Mouse (Mus musculus) kidney, postnatal 4 days (tissue): ENCODE data around the gene Imp3.
"Not testable (repeated sequence)": the region's sequence is repeated elsewhere in the genome, so short reads cannot be mapped to it uniquely, and the experiment has no call there.

Experiments
- DNase-seq, 2 experiments: peaks; one replicate each; pipeline ENCODE4 v3.0.0; 2021; ENCODE audit warnings: mixed read lengths in 2 of 2

The Imp3 gene

GRCm38 (mm10) chr9:56923841-56924650 lies 13.2 kb upstream of the Imp3 start:
- no peak for DNase-seq

- peak; percentile 86 to 90 for DNase-seq
These were observed 12.6 kb upstream of the Imp3 start for GRCm38 (mm10) chr9:56924651-56925027.

- DNase-seq = no peak
These were observed 11.8 kb upstream of the Imp3 start for GRCm38 (mm10) chr9:56925291-56926024.

- DNase-seq = no peak
These were observed 11.3 kb upstream of the Imp3 start for GRCm38 (mm10) chr9:56926025-56926360.

- DNase-seq = no peak
These were observed 10.9 kb upstream of the Imp3 start for GRCm38 (mm10) chr9:56926387-56926786.

GRCm38 (mm10) chr9:56927191-56928012 lies 9.9 kb upstream of the Imp3 start:
- DNase-seq = peak; percentile 55 to 66

GRCm38 (mm10) chr9:56928041-56928811 lies 9.0 kb upstream of the Imp3 start, which contains the start of gene Snx33:
Gene Snx33 (minus strand): TSS chr9:56928371.
- DNase-seq = peak; percentile 97

GRCm38 (mm10) chr9:56929496-56929895 lies 7.8 kb upstream of the Imp3 start:
- DNase-seq = no peak

- no peak for DNase-seq
These were observed 6.7 kb upstream of the Imp3 start for GRCm38 (mm10) chr9:56930556-56930955.

- no peak for DNase-seq
These were observed 433 bp upstream of the Imp3 start for GRCm38 (mm10) chr9:56936861-56937222.

GRCm38 (mm10) chr9:56938374-56938773 lies 1.1 kb downstream of the Imp3 start:
- DNase-seq = no peak

- peak; percentile 47 to 66 for DNase-seq
These were observed 10.2 kb downstream of the Imp3 start for GRCm38 (mm10) chr9:56947481-56947880.

- not testable (repeated sequence) for DNase-seq
These were observed 11.4 kb downstream of the Imp3 start for GRCm38 (mm10) chr9:56948699-56949098.

- peak; percentile 12 to 18 for DNase-seq
These were observed 12.5 kb downstream of the Imp3 start for GRCm38 (mm10) chr9:56949767-56950166.

- DNase-seq = peak; percentile 98 to 99
These were observed 13.4 kb downstream of the Imp3 start, which contains the start of gene Snupn for GRCm38 (mm10) chr9:56950414-56951400. Gene Snupn (plus strand): TSS chr9:56950878.

- DNase-seq = peak in 1 of 2 experiments; percentile 15
These were observed 16.3 kb downstream of the Imp3 start for GRCm38 (mm10) chr9:56953562-56953961.

GRCm38 (mm10) chr9:56956966-56957675 lies 19.8 kb downstream of the Imp3 start:
- DNase-seq = peak; percentile 19 to 45

- DNase-seq = no peak
These were observed 21.4 kb downstream of the Imp3 start for GRCm38 (mm10) chr9:56958689-56959088.

- DNase-seq = no peak
These were observed 24.3 kb downstream of the Imp3 start for GRCm38 (mm10) chr9:56961591-56961990.

GRCm38 (mm10) chr9:56970158-56970557 lies 32.9 kb downstream of the Imp3 start:
- DNase-seq = no peak
